Mouse (Mus musculus) heart, embryonic 12.5 days (tissue): ENCODE measurements at regions not wholly inside any gene's neighbourhood (a gene's known extent, or its start where the extent isn't known, plus 50 kb on each side); places are given as distances from the start of the nearest gene placed in this dataset.

Experiments
- ATAC-seq: fragments of 200-750 bp; cut with Nextera tagmentation; 2 replicates; pipeline ENCODE4 v1.8.0; 2017; ENCODE audit warnings: moderate TSS enrichment, moderate library complexity; ENCODE audit not compliant: insufficient number of reproducible peaks, low FRiP score
- H3K27ac ChIP-seq: fragments of 300-500 bp; sonication (generic); 2 replicates; pipeline ENCODE4 v1.5.1; 2016; ENCODE audit warnings: mild to moderate bottlenecking, moderate library complexity; ENCODE audit not compliant: poor library complexity, severe bottlenecking
- H3K27me3 ChIP-seq: fragments of 300-500 bp; sonication (generic); replicated peaks from 2 replicates; pipeline ENCODE4 v1.6.1; 2016; ENCODE audit warnings: mild to moderate bottlenecking, moderate library complexity
- H3K36me3 ChIP-seq: fragments of 300-500 bp; sonication (generic); 2 replicates; pipeline ENCODE4 v1.6.1; 2016; ENCODE audit warnings: mild to moderate bottlenecking, moderate library complexity
- H3K4me1 ChIP-seq: fragments of 300-500 bp; sonication (generic); replicated peaks from 2 replicates; pipeline ENCODE4 v1.6.1; 2016; ENCODE audit warnings: mild to moderate bottlenecking
- H3K4me2 ChIP-seq: fragments of 300-500 bp; sonication (generic); 2 replicates; pipeline ENCODE4 v1.6.1; 2016; ENCODE audit warnings: mild to moderate bottlenecking, moderate library complexity
- H3K4me3 ChIP-seq: fragments of 300-500 bp; sonication (generic); 2 replicates; pipeline ENCODE4 v1.5.1; 2016; ENCODE audit warnings: mild to moderate bottlenecking
- H3K9ac ChIP-seq: fragments of 300-500 bp; sonication (generic); 2 replicates; pipeline ENCODE4 v1.6.1; 2016; ENCODE audit warnings: mild to moderate bottlenecking, moderate library complexity
- H3K9me3 ChIP-seq: fragments of 300-500 bp; sonication (generic); replicated peaks from 2 replicates; pipeline ENCODE4 v1.6.1; 2016; ENCODE audit warnings: mild to moderate bottlenecking, moderate library complexity
- WGBS: fragments of 180-500 bp; shearing (Covaris S2); methylation state at CpG from one replicate; pipeline ENCODE4 v1.1.7; 2016; 5-methylcytosine and 5-hydroxymethylcytosine counted together

DNA sequence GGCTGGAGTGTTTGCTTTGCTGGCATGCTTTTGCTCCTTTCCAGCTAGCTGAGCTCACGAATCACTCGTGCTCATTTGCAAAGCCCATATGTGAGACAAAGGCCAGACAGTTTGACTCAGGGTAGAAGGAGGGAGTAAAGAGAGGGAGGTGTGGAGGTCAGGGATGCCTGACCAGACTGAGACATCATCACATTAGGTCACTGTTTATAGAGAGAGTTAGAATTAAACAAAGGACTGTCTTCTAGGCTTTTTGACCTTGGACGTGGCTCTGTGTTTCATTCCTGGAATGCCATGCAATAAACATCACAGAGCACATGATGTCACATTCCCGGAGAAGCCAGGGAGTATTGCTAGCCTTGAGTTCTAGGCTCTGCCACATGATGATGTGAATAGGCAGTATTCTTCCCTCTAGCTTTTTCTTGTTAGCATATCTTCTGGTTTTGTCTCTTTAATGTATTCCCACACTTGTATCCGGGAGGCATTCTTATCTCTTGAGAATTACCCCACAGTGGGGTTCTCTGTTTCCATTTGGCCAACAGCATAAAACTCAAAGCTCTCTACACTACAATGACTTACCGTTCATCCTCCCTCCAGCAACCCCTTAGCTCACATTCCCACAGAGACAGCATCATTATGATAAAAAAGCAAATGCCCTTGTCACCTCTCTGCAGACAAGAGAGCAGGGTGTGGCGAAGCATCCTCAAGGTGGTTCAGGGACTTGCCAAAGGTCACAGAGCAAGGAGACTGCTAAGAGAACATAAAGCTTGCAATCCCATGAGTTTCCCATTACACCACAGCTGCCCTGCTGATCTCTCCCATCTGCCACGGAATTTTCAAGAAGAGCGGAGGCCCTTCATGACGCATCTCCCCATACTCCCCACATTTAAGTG lies 301.3 kb downstream of the Cd83 start:
- Histone ChIP-seq H3K4me3 (no peak overlapping the region), H3K4me1 (peaks cover 23% of the 10 kb centered on the region), H3K4me2 (no peak overlapping the region), H3K9me3 (no peaks in the 10 kb centered on the region), H3K36me3 (no peaks in the 10 kb centered on the region), H3K27me3 (no peaks in the 10 kb centered on the region), H3K9ac (no peak overlapping the region), H3K27ac (peak overlapping the region; percentile 19; the same call in 1 of the 2 replicates)
- 46% methylated on average over 10 of the region's 10 CpGs for WGBS
- ATAC-seq = no peak

DNA sequence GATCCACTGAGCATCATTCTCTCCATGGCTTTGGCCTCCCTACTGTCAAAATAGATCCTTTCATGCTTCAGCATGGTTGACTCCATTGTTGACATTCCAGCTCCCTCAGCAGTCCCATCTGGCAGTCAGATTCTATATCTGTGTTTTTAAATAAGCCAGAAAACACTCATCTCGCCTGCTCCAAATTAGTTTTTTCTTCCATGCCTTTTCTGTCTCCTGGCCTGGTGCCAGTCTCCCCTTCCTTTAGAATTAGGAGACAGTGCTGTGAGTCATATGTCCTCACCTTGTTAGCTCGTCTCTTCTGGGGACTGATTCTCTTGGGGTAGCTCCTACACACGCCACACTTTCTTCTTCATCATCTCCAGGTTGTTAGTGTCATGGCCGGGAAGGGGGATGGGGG lies 302.2 kb downstream of the Cd83 start:
- ATAC-seq = no peak
- Histone ChIP-seq H3K4me2 (no peak overlapping the region), H3K9ac (no peak overlapping the region), H3K9me3 (no peaks in the 10 kb centered on the region), H3K36me3 (no peaks in the 10 kb centered on the region), H3K27me3 (no peaks in the 10 kb centered on the region), H3K27ac (no peak overlapping the region), H3K4me1 (peaks cover 23% of the 10 kb centered on the region), H3K4me3 (no peak overlapping the region)
- WGBS = 39% methylated on average over 4 of the region's 4 CpGs

DNA sequence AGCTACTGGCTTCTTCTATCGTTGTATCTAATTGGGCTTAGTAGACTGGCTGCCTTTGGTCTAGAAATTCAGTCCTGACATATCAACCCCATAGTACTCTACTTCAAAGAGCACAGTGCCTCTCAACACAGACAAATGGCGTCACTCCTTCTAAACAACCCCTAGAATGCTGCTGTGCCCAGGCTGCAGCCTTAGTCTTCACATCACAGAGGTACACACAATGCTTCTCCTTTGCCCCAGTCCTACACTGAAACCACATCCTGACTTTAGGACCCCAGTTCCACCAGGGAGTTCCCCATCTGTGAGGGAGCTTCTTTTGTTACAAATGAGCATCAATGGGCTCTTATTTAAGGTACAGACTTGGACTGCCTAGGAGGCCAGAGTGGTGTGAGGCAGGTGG lies 312.6 kb downstream of the Cd83 start:
- no peak overlapping the region for H3K9ac ChIP-seq
- no peak for ATAC-seq
- no peaks in the 10 kb centered on the region for H3K36me3 ChIP-seq
- H3K9me3 ChIP-seq = no peaks in the 10 kb centered on the region
- no peak overlapping the region for H3K4me3 ChIP-seq
- peaks cover 4% of the 10 kb centered on the region; the same call in 1 of the 2 replicates for H3K4me1 ChIP-seq
- no peak overlapping the region for H3K27ac ChIP-seq
- 70% methylated on average over 2 of the region's 2 CpGs for WGBS
- H3K27me3 ChIP-seq = no peaks in the 10 kb centered on the region
- H3K4me2 ChIP-seq = no peak overlapping the region

DNA sequence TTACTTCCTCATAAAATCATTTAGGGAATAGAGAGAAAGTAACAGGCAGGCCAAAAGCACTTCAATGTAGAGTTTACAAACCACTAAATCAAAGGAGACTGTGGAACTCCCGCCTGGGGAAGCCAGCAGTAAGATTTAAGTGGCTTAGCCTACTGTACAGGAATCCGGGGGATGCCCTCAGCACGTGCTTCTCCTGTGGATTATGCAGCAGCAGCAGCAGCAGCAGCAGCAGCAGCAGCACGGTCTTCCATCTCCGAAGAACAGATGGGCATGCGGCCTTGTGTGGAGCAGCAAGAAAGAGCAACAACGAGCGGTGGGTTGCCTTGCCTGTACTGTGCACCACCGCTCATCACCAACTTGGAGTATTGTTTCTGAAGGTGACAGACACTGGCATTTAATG lies 314.9 kb downstream of the Cd83 start:
- Histone ChIP-seq H3K4me3 (no peak overlapping the region), H3K36me3 (no peaks in the 10 kb centered on the region), H3K4me1 (peaks cover 4% of the 10 kb centered on the region; the same call in 1 of the 2 replicates), H3K27me3 (no peaks in the 10 kb centered on the region), H3K9me3 (no peaks in the 10 kb centered on the region), H3K4me2 (no peak overlapping the region), H3K27ac (no peak overlapping the region), H3K9ac (no peak overlapping the region)
- WGBS = 60% methylated on average over 9 of the region's 9 CpGs
- no peak for ATAC-seq

DNA sequence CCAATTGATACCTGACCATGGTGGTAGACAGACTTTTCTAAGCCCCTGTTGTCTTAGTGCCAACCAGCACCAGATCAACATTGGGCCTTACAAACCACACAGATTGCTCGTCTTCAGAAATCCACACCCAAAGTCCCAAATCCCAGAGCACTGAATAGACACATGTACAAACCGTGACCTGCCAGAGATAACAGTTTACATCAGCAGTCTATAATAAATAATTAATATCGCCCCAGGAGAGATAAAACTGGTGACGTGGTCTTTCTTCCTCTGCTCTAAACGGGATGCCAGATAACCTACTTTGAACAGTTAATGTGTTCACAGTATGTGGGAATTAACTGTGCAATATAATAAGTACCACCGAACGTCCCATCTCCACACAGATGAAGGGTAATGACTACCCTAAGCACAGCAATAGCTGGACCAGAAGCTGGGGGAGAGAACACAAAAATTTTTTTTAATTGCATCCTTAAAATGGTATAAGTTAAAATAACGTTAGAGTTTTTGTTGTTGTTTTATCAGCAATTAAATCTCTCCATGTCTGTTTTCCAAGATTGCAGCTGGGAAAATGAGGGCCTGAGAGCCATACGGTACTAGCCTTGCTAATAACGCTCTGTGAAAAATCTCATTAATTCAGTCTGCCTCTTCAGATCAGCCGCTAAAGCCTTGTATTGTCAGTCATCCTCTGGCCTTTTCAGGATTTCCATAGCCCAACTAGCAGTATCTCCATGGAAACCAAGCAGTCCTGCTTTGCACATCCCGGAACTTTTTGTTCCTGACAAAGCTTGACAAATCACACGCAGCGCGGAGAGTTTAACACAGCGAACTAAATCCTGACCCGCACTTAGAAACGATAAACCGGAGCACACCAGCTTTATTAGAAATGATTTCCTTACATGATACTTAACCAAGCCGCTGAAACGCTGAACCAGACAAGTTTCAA lies 315.8 kb downstream of the Cd83 start:
- no peaks in the 10 kb centered on the region for H3K9me3 ChIP-seq
- H3K27ac ChIP-seq = no peak overlapping the region
- peaks cover 4% of the 10 kb centered on the region; the same call in 1 of the 2 replicates for H3K4me1 ChIP-seq
- no peaks in the 10 kb centered on the region for H3K27me3 ChIP-seq
- WGBS = 23% methylated on average over 21 of the region's 21 CpGs
- H3K4me3 ChIP-seq = 0 out of 2 replicates have a peak overlapping the region, but pooled peaks have one; percentile 15
- peak overlapping the region; percentile 56 for H3K4me2 ChIP-seq
- no peaks in the 10 kb centered on the region for H3K36me3 ChIP-seq
- 0 out of 2 replicates have a peak overlapping the region, but pooled peaks have one; percentile 3 for H3K9ac ChIP-seq
- ATAC-seq = no peak

DNA sequence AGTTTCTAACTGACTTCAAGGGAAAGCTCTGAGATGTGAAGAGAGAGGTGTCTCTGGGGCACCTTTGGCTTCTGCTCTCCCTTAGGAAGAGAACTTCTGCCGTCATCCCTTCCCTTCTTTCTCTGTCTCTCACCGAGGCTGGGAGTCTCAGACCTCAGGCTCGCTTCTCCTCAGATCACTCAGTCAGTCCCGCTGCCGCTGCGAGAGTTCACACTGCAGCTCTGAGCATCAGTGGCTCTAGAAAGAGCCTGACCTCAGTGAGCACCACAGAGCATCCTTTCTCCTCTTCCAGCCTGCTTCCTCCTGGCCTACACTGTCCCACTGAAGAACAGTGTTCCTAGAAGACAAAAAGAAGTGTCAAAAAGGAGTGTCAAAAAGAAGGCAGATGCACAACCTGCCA lies 316.6 kb downstream of the Cd83 start:
- no peaks in the 10 kb centered on the region for H3K27me3 ChIP-seq
- H3K4me3 ChIP-seq = 0 out of 2 replicates have a peak overlapping the region, but pooled peaks have one; percentile 15
- peak overlapping the region; percentile 56 for H3K4me2 ChIP-seq
- H3K9ac ChIP-seq = 0 out of 2 replicates have a peak overlapping the region, but pooled peaks have one; percentile 3
- no peaks in the 10 kb centered on the region for H3K36me3 ChIP-seq
- WGBS = 10% methylated on average over 6 of the region's 6 CpGs
- H3K9me3 ChIP-seq = no peaks in the 10 kb centered on the region
- no peak for ATAC-seq
- peaks cover 4% of the 10 kb centered on the region; the same call in 1 of the 2 replicates for H3K4me1 ChIP-seq
- H3K27ac ChIP-seq = no peak overlapping the region

DNA sequence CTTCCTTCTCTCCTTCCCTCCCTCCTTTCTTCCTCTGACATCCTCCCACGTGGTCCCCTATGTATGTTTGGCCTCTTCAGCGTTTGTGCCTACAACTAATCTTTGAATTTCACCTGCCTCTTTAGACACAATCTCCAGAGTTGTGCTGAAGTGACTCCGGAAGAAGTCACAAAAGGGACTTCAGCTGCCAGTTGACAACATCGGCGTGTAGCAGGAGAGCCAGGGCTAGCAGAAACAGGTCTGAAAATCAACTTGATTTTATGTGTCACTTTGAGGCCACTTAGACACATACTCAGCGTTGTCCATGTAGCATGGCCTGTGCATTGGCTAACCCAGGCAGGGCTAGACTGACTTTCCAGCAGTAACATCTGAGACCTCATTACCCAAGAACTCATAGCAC lies 317.2 kb downstream of the Cd83 start:
- Histone ChIP-seq H3K4me1 (peaks cover 4% of the 10 kb centered on the region; the same call in 1 of the 2 replicates), H3K36me3 (no peaks in the 10 kb centered on the region), H3K27me3 (no peaks in the 10 kb centered on the region), H3K9ac (no peak overlapping the region), H3K9me3 (no peaks in the 10 kb centered on the region), H3K4me3 (no peak overlapping the region), H3K27ac (no peak overlapping the region), H3K4me2 (no peak overlapping the region)
- no peak for ATAC-seq
- 68% methylated on average over 6 of the region's 6 CpGs for WGBS

DNA sequence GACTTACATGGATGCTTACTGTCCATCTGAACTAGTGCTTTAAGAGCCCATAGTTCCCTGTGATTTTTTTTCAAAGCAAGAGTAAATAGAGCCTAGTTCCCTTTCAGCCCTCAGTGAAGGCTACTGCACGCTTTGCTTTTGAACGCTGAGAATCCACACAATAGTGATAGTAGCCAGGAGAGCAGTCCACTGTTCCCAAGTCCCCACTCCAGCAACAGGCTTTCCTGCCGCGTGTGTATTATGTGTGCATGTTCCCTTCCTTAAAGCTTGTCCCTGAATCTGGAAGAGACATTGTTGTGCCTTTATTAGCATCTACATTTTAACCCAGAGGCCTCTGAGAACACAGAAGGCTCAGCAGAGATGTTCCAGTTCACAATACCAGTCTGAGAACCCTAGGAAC lies 317.7 kb downstream of the Cd83 start:
- Histone ChIP-seq H3K9me3 (no peaks in the 10 kb centered on the region), H3K9ac (no peak overlapping the region), H3K27ac (no peak overlapping the region), H3K4me1 (peaks cover 4% of the 10 kb centered on the region; the same call in 1 of the 2 replicates), H3K4me3 (no peak overlapping the region), H3K36me3 (no peaks in the 10 kb centered on the region), H3K4me2 (no peak overlapping the region), H3K27me3 (no peaks in the 10 kb centered on the region)
- no peak for ATAC-seq
- 78% methylated on average over 4 of the region's 4 CpGs for WGBS

DNA sequence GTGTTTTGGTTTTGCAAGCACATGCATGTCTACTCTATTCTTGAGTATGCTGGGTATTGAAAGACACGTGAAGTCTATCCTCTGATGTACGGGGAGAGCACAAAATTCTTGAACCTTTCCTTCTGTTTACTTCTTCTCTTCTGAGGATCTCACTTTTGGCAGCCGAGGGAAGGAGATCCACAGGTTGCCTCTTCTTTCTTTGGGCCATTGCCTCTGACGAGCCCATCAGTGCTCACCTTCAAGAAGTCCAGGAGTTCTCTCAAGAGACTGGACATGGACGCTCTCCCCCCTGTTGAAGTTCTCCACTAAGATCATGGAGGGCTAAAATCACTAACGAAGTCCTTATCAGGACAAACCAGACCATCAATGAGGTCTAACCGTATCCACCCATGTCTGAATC lies 318.8 kb downstream of the Cd83 start:
- no peak for ATAC-seq
- 90% methylated on average over 7 of the region's 7 CpGs for WGBS
- H3K4me2 ChIP-seq = no peak overlapping the region

DNA sequence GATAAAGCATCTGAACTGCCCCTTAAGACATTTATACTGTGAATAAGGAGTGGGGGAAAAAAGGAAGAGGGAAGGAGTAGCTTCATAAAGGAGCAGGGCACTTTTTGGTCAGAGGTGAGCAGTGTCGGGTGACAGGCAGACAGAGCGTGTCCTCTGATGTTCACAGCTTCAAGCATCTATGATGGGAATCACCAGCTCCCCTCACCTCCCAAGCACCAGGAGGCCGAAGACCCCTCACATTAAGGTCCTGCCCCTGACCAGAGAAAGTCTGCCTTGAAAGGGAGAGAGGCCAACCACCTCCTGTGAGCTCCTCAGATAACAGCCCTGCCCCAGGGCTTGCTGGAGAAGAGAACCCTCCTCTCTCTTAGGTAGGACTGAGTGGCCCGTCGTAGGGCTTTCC lies 320.6 kb downstream of the Cd83 start:
- no peaks in the 10 kb centered on the region for H3K9me3 ChIP-seq
- H3K9ac ChIP-seq = no peak overlapping the region
- H3K4me3 ChIP-seq = no peak overlapping the region
- no peak overlapping the region for H3K27ac ChIP-seq
- no peak for ATAC-seq
- H3K4me2 ChIP-seq = no peak overlapping the region
- H3K4me1 ChIP-seq = no peaks in the 10 kb centered on the region
- WGBS = 37% methylated on average over 5 of the region's 5 CpGs
- no peaks in the 10 kb centered on the region for H3K27me3 ChIP-seq
- H3K36me3 ChIP-seq = no peaks in the 10 kb centered on the region

More for the DNA sequence above, 318.8 kb downstream of the Cd83 start:
- Histone ChIP-seq H3K9me3 (no peaks in the 10 kb centered on the region), H3K9ac (no peak overlapping the region), H3K36me3 (no peaks in the 10 kb centered on the region), H3K27ac (no peak overlapping the region), H3K4me3 (no peak overlapping the region), H3K4me1 (peaks cover 4% of the 10 kb centered on the region; the same call in 1 of the 2 replicates), H3K27me3 (no peaks in the 10 kb centered on the region)

DNA sequence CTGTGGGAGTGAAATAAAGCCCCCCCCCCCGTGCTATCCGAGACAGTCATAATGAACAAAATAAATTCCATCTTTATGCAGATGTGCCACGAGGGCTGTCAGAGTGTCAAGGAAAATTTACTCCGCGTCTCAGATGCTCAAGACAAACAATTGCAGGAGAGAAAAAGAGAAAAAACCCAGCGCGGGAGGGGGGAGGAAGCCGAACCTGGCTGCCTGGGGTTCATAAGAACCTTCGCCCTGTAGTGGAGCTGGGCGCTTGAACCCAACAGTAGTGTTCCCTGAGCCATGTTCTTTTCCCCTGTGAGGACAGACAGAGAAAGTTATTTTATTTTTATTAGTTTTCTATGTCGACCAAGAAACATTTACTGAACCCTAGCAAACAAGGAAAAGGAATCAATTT lies 324.1 kb downstream of the Cd83 start:
- no peak overlapping the region for H3K4me3 ChIP-seq
- H3K4me2 ChIP-seq = no peak overlapping the region
- ATAC-seq = no peak
- no peak overlapping the region for H3K9ac ChIP-seq
- WGBS = 85% methylated on average over 11 of the region's 11 CpGs
- no peaks in the 10 kb centered on the region for H3K27me3 ChIP-seq
- no peaks in the 10 kb centered on the region for H3K36me3 ChIP-seq
- H3K4me1 ChIP-seq = no peaks in the 10 kb centered on the region
- no peak overlapping the region for H3K27ac ChIP-seq
- no peaks in the 10 kb centered on the region for H3K9me3 ChIP-seq
